Mouse (Mus musculus) spleen, postnatal 10 days (tissue): ENCODE measurements around the gene Ccn6.
A peak's percentile ranks its signal among the peaks of the same experiment; 100 is the strongest.
"Not testable (repeated sequence)": the region's sequence is repeated elsewhere in the genome, so short reads cannot be mapped to it uniquely, and the experiment has no call there.

ENCODE experiments used
- DNase-seq, 2 experiments: peaks; one replicate each; pipeline ENCODE4 v3.0.0; 2021 to 2022; ENCODE audit warnings: low spot score in 2 of 2

The Ccn6 gene

DNA sequence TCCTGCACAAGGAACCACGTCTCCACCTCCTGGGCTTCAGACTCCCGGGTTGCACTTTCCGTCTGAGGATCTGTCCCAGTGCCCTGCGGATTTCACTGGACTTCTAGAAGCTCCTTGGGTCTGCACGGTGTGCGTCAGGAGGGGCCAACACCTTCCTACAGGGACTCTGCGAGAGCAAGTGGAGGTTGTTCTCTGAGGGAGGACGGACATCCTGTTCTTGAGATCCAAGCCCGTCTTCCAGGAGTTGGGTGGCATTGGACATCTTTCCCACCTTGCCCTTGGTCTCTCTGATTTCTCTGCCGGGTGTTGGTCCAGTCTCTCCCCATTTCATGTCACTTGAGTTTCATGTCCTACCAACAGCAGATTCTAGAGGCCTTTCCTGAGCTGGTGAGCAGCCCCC, at the start of gene Ccn6:
Gene Ccn6 (minus strand): TSS at position 101 of the 400 bp plus-strand sequence.
- DNase-seq, result no peak

DNA sequence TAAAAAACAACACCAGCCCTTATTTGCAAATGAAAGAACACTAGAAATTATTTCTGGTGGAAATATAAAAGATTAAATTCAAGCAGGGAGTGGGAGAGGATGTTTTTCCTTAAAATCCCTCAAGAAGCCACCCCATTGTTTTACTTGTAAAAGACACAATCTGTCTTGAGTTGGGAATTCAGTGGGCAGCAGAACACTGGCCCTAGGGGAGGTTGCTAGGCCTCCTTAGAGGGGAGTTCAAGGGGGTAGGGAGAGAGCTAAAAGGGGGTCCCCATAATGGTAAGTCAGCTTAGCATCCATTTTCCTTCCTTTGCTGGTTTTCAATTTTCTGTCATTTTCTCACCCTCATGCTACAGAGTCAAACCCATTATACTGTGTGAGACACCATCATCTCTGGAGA, 46.4 kb upstream of the Ccn6 start:
- DNase-seq, result no peak

DNA sequence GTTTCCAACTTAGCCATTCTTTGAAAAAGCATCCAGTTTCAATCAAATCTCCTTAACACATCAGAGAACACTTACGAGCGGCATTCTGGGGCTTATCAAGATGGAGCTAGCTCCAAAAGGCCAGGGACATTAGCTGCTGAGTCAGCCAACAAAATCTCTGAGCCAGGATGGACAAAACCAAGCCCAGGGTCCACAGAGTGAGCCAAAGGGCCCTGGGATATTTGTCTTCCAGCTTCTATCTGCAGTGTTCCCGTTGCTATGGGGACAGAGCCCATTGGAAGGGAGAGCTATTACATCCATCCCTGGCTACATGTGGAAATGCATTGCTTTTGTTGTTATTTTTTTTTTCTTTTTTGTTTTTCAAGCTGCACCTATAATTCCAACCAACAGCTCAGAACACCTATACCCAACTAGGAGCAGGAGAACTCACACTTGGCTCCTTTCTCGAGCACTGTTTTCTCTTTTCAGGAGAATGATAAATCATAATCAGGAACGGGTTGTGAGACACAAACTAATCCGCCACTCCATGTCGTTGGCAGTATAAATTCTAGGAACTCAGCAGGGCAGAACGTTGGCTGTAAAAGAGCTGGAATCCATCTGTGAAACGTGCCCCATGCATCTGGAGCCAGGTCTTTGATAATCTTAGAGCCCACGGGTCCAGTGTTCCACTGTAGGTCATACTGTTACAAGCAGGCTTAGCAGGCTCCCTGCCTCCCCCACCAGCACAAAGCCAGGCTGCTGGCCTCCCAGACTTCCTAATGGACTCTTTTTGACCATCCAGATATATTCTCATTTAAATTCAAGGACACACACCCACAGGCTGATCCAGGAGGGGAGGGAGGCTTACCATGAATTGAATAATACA, 45.8 kb upstream of the Ccn6 start:
- no peak for DNase-seq

DNA sequence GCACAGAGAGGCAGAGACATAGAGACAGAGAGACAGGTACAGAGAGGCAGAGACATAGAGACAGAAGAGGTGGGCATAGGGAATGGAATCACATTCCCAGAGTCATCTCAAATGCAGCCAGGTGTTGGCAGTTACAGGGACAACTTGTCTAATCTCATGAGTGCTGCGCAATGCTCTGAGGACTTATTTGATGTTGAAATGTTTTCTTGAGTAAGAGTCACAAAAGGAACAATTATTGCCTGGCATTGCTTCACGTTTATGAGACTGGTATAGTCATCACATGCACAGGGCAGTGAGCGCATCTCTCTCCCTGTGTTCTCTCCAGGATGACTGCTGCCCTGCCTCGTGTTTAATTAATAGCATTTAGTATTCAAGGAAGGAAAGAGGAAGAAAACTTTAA, 45.1 kb upstream of the Ccn6 start:
- DNase-seq, result no peak

DNA sequence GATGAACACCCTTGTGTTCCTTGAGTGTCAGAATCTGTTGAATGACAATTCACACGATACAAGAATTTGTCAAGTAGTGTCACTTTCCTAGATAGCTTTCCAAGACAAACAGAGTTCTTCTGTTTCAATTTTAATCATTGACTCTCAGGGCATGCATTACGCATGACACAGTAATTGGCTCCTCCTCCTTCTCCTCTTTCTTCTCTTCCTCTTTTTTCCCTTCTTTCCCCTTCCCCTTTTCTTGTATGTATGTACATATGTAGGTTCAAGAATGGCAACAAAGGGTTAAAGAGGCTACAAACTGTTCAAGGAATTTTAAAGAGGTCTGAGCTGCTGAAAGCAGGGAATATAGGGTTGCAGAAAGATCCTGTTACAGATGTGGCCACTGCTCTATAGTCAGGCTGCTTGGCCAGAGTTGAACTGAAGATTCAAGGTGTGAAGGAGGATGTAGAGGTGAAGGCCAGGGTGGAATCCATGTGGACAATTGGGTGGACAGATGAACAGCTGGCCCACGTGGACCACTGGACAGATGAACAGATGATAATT, 43.8 kb upstream of the Ccn6 start:
- DNase-seq, result no peak

DNA sequence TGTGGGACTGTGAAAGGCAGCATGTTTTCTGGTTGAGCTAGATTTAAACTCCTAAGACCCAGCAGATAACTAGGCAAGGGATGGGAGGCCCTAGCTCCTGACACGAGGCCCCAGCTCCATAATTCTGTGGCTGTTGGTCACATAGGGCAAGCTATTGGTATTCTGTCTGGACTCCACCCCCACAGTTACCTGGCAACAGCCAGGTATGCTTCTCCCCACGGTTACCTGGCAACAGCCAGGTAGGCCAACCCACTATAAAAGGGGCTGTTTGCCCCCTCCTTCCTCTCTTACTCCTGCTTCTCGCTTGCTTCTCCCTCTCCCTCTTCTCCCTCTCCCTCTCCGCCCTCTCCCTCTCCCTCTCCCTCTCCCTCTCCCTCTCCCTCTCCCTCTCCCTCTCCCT, 38.9 kb upstream of the Ccn6 start:
- DNase-seq, result no peak

DNA sequence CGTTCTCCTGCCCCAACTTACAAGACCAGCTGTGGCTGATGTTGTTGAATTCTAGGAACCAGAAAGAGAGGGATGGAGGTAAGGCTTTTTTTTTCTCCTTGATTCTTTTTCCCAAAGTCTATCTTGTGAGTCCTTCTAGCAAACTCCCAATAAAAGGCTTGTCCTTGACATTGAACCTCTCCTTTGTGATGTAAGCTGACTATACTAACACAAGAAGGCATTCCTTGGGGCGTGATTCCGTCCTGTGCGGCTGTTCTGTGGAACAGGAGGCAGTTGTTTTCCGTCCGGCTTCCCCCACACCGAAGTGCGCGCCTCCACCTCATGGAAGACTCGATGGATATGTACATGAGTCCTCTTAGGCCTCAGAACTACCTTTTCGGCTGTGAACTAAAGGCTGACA, 34.6 kb upstream of the Ccn6 start:
- DNase-seq, result not testable (repeated sequence)

DNA sequence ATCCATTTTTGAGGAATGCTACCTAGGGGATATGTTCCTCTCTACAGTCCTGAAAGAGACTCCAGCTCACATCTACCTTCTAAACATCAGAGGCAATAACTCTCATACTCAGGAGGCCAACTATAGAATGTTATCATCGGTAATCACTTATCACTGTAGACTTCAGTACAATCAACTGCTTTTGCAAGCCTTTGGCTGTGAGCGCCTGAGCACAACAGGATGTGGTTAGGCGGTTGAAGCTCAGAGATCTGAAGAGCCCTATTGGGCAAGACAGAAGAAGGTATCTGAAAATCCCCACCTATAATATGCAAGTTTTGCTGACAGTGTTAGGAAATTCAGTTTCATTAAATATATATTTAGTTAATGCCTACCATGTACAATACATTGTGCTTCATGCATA, 29.1 kb upstream of the Ccn6 start:
- DNase-seq, result peak in 1 of 2 experiments; percentile 55

DNA sequence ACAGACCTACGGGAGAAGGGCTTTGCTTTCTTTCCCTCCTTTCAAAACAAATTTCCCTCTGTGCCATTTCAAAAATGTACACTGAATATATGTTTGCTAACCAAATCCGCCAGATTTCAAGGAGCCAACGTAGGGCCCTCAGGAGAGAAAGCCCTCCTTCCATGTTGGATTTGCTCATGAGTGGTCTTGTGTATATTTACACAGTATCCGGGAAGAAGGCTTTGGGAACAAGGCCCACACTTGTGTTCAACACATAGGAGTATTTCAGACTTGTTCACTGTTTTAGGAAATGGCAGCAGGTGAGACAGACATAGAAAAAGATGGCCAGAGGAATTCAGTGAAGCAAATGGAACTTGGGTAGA, 21.9 kb upstream of the Ccn6 start:
- no peak for DNase-seq

DNA sequence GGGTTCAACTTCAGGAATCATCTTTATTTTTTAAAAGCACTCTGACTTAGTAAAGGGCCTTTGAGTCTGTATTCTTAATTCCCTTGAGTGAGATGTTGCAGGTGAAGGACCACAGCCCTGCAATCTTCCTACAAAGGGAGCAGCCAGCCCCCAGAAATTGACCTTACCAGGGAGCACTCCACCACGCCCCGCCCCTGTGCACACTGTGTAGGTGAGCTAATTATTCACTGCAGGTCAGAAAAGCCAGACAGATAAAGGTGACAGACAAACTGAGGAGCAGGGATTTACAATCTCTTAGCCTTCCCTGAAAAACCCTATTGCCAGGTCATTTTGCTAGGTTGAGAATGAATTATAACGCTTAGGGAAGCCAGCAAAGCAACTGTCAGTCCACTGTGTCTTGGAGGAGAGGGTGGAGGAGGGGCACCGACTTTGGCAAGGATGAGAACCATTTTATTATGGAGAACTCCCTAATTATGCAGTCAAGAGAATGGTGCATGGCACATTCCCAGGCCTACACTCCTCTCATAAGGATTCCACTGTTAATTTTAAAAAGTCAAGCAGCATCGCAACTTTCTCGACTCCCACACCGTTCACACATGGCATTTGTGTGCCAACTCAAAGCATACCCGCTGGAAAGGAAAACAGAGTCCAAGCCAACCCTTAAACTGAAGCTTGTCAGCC, 21.4 kb upstream of the Ccn6 start:
- DNase-seq, result no peak

DNA sequence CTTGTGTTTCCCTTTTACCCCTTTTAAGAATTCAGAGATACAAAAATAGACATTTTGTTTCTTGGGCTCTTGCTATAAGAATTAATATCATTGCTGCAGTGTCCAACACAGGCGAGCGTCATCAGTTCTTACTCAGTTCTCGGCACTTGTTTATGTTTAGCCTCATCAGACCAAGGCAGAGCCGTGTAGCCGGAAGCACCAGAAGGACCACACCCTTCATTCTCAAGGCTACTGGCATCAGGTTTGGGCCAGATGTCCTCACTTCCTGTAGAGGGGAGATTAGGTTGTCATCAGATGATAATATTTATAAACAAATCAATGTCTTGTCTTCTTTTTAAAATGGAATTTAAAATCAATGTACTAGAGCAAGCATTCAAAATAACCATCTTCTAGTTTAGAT, 13.4 kb upstream of the Ccn6 start:
- no peak for DNase-seq

DNA sequence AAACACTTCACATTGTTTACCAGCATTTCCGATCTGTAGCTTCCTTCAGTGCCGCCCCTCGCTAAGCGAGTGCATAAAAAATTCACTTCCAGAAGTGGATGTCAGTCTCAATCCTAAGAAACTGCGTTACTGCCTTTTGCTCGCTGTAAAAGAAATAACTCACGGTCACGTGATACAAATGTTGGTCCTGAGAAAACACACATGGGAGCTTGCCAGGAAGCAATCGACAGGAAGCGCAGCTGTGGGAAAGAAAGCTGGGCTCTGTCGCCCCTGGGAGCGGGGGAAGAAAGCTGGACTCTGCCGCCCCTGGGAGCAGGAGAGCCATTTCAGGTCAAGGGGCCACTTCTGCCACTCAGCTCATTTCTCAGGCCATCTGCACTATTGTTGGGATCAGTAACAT, 9.5 kb upstream of the Ccn6 start:
- no peak for DNase-seq

DNA sequence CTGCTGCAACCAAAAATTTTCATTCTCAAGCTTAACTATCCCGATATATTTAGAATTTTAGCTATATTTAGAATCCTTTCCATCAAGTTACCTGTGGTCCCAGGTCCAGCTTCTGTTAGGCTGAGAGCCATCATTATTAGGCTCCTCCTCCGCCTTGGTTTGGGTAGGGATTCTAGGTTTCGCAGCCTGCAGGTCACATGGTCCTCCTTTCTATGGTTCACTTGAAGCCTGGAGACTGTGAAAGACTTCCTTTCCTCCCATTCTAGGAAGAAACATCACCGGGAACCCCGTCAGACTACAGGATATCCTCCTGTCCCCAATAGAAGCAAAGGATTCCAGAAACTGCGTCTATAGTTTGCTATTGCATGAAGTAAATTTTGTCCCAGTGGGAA, 8.9 kb upstream of the Ccn6 start:
- no peak for DNase-seq

DNA sequence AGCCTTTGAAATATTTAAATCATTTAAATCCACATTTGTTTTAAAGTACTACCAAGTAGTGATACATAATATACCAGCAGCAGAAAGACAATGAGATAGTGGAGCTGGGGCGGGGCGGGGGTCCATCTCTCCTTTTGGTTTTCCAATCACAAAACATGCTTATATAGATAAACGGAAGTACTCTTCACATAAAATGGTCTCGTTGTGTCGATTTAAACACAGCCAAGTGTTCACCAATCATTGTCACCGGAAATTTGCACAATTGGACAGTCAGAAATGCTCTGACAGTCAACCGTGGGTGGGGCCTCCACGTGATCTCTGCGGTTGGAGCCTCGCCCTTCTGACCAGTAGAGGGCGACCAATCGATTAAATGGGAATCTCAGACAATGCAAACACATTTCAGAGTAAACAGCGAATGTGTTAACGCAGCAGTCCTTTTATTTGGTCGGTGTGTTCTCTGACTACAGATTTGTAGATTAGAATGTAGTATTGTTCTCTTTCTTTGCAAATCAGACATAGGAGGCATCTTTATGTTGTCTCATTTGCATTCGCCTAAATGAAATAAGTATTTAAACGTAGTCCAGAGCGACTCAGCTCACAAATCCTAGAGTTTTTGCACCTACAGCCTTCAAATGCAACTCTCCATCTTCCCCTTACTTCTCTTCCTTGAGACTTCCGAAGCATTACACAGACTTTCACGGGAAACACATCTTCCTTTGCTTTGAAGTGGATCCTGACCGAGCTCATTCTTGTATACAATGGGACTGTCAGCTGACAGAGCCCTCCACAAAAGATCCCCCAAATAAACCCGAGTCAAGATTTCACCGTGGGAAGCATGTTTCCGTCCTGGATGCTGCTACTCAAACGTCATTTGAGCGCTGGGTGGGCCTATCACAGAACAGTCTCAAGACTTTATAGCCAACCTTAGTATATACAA, 8.3 kb upstream of the Ccn6 start:
- DNase-seq, result peak; percentile 68 to 85

DNA sequence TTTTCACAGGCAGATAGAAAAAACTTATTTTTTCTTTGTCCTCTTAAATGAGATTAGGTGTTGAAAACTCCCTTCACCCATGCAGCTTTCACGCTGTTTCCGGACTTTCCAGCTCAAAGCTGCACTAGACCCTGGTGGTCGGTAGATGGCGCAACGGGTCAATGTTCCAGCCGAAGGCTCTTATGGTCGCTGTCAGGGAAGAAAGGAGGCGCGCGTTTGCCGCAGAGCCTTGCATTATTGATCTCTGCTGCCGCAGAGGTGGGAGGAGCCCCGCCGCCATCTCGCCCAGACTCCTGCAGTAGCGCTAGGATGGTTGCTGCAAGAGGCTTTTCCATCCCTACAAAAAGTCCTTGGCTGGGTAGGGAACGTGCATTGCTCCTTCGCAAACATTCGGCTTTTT, 7.5 kb upstream of the Ccn6 start:
- peak; percentile 80 to 91 for DNase-seq

DNA sequence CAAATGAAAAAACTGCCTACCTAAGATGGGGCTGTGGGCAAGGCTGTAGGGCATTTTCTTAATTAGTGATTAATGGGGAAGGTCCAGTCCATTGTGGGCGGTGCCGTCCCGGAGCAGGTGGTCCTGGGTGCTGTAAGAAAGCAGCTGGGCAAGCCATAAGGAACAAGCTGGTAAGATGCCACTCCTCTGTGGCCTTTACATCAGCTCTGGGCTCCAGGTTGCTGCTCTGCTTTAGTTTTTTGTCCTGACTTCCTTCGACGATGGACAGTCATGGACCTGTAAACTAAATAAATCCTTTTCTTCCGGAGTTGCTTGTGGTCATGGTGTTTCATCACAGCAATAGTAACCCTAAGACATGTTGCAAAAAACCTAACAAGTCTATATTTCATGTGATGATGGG, 7.1 kb upstream of the Ccn6 start:
- no peak for DNase-seq

DNA sequence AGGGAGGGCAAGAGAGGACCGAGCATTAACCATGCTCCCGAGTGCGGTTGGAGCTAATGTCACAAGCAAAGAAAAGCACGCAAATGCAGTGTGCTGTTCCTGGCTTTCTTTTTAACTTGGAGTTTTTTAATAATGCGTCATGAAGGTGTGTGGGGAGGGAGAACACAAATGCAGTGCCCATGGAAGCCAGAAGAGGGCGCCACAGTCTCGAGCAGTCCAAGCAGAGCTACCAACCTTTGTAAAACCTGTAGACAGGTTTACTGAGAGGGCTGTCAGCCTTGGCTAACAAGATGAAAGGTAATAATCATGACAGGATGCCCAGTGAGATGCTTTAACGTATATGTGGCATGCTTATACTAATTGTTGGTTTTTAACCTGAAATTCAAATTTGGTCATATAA, 6.6 kb upstream of the Ccn6 start:
- DNase-seq, result peak; percentile 52 to 81

DNA sequence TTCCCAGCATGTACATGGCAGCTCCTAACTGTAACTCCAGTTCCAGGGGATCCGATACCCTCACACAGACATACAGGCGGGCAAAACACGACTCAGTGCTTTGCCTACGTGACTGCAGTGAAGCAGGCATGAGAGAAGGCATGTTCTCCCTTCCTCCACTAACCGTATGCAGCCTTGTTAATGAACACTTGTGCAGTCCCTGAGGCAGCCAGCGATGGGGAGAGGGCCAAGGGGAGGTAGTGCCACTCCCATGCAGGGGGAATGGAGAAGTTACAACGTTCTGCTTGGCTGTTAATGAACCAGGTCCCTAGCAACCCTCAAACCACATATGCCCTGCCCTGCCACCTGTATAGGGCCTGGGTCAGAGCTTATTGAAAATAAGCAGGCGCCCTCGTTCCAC, 6.0 kb upstream of the Ccn6 start:
- no peak for DNase-seq

DNA sequence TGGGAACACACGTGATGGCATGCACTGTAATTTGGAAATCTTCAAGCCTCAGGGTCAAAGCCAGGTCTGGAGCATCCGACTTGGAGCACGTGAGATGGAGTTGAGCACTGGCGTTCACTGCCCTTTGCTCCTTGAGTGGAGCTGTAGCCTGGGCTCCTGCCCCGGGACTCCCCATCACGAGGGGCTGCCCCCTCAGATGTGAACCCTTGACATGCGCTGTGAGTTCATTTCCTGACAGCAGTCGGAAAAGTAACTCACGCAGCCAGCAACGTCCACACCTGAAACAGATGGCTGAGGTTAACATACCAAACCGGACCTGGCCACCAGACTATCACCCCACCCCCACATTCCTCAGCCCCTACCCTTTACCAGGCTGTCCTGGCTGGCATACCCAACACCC, 4.0 kb upstream of the Ccn6 start:
- no peak for DNase-seq

DNA sequence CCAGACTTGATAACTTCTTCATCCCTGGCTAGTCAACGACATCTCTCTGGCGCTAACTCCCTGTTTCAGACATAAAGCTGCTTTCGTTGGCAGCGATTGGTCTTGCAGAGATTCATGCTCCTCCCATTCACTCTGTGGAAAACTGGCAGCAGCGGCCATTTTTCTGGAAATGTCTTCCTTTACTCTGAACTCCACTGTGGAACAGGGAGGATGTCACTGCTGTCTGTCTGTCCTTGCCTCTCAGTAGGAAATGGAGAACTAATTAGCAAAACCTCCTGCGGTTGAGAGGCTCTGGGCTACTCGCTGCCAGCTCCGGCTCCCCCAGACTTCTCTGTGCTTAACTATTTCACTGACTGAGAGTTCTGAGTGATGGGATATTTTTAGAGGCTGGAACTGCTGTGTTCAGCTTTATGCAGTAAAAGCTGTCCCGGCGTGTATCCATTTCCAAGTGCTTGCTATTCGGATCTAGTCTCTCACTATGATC, 2.1 kb upstream of the Ccn6 start:
- no peak for DNase-seq

DNA sequence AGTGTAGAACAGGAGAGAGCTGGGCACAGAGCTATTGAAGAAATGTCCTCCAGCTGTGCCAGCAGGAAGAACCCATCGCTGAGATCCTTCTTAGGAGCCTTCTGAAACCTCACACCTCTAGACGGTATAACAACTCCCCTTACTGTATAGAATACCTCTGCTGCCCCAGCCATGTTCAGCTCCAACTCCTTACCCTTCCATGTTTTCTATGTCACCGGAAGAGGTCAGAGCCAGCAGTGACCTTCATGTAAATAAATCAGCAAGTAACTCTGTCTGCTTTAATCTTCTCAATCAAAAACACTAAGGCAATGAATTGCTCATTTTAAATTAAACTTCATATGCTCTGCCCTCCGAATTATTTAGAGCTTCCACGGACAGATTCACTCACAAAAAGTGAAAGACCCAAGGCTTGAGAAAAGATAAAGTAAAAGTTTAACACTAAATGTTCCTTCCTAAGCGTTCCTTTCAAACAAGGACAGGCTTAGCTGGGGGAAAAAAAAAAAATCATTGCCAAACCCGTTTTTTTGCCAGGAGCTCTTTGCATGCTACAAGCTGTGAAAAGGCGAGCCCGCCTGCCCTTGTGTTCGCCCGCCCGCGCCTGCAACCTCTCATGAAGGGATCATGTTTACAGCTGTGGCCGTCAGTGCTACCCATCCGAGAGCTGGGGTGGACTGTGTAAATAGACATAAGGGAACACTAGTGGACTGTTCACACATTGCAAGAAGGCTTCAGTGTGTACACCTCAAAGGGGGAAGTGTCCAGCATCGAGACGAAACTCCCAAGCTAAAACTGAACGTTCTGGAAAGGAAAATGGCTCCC, 719 bp downstream of the Ccn6 start:
- DNase-seq, result no peak
